Mouse (Mus musculus) lung, postnatal 14 days (tissue): ENCODE measurements at regions not wholly inside any gene's neighbourhood (a gene's known extent, or its start where the extent isn't known, plus 50 kb on each side); places are given as distances from the start of the nearest gene placed in this dataset.

Source experiments
- DNase-seq: peaks from one replicate; pipeline ENCODE4 v3.0.0; 2021

GRCm38 (mm10) chr15:64434502-64434901 is 374.2 kb upstream of the Fam49b start:
- DNase-seq, result peak; percentile 17

DNA sequence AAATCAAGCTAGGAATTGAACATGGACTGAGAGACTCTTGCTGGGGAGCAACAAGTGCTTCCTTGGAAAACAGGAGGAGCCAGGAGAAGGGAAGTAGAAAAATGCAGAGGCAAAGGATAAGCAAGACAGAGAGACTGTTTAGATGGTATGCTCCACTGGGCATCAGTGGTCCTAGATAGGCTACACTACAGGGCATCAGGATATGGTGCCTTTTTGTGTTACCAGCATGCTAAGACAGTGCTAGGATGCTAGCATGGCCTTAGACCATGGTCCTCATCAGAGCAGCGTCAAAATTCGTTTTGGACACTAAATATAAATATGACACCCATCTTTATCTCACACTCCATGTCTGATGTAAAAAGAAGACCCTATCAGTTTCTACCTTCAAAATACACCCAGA is 374.6 kb upstream of the Fam49b start:
- DNase-seq, result no peak

GRCm38 (mm10) chr15:64445076-64445475 is 372.4 kb upstream of the Gm21798 start:
- DNase-seq, result no peak

- no peak for DNase-seq
Measured at GRCm38 (mm10) chr15:64446411-64447072, 371.0 kb upstream of the Gm21798 start.

GRCm38 (mm10) chr15:64447239-64447952 is 370.1 kb upstream of the Gm21798 start:
- DNase-seq, result no peak

DNA sequence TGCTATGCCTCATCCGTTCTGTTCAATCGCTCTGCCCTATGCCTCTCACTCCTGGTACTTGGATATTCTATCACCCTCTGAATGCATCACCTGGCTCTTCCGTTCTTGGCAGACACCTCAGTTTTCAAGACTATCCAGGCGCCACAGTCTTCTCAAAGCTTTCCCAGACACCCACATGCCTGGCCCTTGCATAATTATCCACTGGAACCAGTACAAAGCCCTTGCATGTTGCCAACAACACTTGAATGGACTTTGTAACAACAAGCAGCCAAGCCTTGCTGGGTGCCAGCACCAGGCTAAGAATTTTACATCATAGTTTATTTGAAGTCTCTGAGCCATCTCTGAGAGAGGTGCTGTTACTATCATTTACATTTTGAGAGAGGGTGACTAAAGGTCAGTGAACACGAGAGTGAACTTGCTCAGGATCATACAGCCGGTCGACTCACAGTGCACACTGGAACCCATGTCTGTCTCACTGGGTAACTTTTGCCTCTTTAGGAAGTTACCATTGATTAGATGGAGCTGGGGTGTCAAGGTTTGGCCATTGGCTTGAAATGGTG is 368.8 kb upstream of the Gm21798 start:
- DNase-seq, result peak; percentile 38

DNA sequence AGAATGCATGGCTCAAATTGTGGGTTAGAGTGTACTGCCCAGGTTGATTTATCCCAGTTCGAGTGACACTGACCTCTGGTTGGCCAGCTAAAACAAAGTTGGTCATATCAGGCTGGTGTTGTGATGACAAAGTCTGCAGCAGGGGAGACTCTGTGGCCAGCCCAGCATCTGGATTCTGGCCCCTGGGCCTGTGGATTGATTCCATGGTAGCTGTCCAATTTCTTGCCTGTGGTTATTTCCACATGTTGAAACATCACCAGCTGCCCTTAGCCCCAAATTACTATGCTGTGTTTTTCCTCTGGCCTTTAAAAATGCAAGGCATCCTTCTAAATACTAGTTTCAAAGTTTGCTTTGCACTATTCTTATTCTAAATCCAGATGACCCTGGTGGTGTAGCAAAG is 346.8 kb upstream of the Gm21798 start:
- no peak for DNase-seq

- no peak for DNase-seq
Measured at GRCm38 (mm10) chr15:64471597-64471996, 345.9 kb upstream of the Gm21798 start.

GRCm38 (mm10) chr15:64474236-64474635 is 343.3 kb upstream of the Gm21798 start:
- DNase-seq, result no peak

DNA sequence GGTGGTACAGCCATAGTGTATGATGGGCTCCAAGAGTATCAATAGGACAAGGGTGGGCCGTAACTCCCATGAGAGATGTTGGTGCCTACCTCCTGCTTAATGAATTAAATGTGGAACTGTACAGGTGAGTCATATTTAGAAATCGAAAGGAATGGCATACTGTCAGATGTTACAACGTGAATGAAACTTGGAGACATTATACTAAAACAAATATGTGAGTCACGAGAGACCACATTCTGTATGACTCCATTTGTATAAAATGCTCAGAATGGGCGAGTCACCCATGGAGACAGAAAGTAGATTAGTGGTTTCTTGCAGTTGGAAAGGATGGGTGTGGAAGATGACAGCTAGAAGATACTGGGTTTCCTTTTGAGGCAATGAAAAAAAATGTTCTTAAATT is 340.4 kb upstream of the Gm21798 start:
- DNase-seq, result no peak

DNA sequence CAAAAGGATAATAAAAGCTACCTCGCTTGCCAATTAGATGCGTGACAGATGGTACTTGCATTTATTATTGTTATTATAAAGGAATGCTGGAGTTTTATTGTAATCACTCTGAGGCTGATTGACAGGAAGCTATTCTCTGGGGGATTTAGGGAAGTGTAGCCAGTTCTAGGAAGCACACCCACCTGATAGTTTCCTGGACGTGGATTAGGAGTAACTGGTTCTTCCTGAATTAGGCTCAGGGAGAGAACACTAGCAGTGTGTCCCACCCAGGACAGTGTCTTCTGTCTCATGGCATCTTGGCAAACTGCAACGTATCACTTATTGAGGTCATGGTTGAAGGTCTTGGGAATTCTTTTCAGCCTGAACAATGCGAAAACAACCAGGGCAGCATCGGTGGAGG is 336.9 kb upstream of the Gm21798 start:
- no peak for DNase-seq

DNA sequence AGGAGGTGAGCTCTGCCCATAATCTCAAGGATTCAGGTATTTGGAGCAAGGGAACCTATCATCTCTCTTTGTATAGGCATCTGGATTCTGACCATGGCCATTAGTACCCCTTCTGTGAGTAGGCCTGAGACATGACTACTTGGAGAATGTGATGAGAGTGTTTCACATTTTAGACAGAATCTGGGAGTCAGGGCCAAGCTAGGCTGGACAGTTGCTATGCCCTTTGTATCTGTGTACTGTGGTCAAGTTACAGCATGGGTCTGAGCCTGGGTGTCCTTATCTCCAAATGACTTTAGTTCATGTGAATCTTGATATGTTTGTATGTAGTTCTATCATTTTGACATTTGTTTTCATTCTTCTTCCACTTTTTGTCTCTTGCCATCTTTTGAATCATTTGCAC is 336.3 kb upstream of the Gm21798 start:
- DNase-seq, result no peak

DNA sequence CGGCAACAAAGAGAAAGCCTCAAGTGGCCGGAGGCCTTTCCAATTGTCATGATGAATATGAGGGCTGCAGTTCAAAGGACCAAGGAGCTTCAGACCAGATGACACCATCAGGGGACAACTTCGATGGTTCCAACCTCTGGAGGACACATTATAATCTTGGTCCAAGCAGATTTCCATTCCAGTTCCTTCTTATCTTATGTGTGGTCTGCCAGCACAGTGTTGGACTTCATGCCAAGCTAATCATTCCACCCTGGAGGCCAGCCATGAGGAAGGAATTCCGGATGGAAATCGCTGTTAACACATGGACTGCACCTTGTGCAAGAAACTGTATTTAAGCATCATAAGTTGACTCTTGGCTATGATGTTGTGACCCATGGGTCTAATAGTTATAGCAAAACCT is 334.5 kb upstream of the Gm21798 start:
- peak; percentile 5 for DNase-seq

- no peak for DNase-seq
Measured at GRCm38 (mm10) chr15:64487801-64488200, 329.7 kb upstream of the Gm21798 start.

DNA sequence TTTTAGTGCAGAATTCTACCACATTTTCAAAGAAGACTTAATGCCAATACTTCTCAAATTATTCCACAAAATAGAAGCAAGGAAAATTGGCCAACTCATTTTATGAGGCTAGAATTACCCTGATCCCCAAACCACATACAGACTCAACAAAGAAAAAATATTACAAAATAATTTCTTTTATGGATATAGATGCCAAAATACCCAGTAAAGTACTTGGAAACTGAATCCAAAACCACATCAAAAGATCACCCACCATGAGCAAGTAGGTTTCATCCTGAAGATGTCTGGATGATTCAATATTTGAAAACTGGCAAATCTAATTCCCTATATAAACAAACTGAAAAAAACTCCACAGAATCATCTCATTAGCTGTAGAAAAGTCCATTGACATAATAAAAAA is 316.7 kb upstream of the Gm21798 start:
- DNase-seq, result no peak

DNA sequence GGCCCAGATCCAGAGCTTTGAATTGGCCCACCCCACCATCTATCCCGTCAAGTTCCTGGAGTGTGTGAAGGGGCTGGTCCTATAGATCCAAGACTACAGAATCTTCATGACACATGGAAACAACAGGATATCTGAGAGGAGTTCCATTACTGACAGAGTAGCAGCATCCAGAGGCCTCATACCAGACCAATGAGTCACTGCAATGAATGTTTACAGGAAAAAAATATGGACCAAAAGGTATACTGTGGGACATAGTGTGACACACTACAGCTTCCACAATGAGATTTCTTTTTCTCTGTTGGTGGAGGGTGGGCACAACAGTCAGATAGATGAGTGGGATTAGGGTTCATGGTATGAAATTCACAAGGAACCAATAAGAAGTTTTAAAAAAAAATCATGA is 316.0 kb upstream of the Gm21798 start:
- DNase-seq, result no peak

DNA sequence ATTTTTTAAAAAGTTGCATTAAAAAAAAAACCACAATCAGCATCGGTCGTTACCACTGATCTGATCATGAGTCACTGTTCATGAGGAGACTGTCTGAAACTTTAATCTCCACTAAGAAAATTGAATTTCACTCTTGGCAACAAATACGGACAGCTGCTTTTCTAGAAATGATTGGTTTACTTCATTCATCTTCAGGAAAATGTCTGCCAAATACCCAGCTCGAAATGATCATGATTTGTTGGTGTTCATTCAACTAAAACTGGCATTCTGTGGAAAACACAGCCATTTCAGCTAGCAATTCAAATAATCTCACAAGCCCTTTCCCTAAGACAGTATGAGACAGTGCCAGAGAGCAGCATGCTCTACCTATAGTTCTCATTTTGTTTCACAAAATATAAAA is 312.7 kb upstream of the Gm21798 start:
- DNase-seq, result no peak

- no peak for DNase-seq
Measured at GRCm38 (mm10) chr15:64510649-64511048, 306.8 kb upstream of the Gm21798 start.

GRCm38 (mm10) chr15:64511176-64511575 is 306.3 kb upstream of the Gm21798 start:
- no peak for DNase-seq

- DNase-seq, result no peak
Measured at GRCm38 (mm10) chr15:64512615-64513014, 304.9 kb upstream of the Gm21798 start.

- no peak for DNase-seq
Measured at GRCm38 (mm10) chr15:64513501-64514097, 303.9 kb upstream of the Gm21798 start.

DNA sequence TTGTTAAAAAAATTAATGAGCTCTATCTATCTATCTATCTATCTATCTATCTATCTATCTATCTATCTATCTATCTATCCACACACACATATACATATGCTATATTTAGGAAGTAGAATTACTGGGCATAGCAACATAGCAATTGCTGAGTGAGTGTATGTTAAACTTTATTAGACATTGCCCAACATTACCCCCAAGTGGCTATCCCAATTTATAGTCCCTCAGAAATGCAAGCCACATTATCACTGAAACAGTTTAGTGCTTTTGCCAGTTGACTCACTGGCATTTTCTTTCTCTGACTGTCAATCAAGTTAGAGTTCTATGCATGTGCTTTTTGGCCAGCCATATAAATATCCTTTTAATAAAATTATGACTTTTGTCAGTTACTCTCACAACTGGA is 302.3 kb upstream of the Gm21798 start:
- DNase-seq, result no peak

- DNase-seq, result no peak
Measured at GRCm38 (mm10) chr15:64519207-64519628, 298.3 kb upstream of the Gm21798 start.

GRCm38 (mm10) chr15:64520568-64520967 is 296.9 kb upstream of the Gm21798 start:
- DNase-seq, result no peak
